Mouse (Mus musculus): Measurements from ENCODE around the gene Dync2h1.

GRCm38 (mm10) chr9:7070846-7071245 lies 113.4 kb downstream of the Dync2h1 start:
- TF ChIP-seq POLR2A (IDR thresholded peaks at IDR 0.05; ENCODE audit: low read depth, low read length) (no peak), CTCF (conservative IDR thresholded peaks at IDR 0.05; ENCODE audit: insufficient read depth, insufficient read length, low read depth, low read length) (no peak)
